Mouse (Mus musculus): ENCODE data around the gene Nr4a2. TPM values are rescaled to one million over a fixed set of nuclear protein-coding genes. Genes with fewer than 3 reads are reported as not detected.

Nr4a2 gene
- 22.2 and 31.9 TPM in 2 replicates for polyA plus RNA-seq (2015; fragmentation: Nextera tagmentation; extraction: Ambion mirVana)

DNA sequence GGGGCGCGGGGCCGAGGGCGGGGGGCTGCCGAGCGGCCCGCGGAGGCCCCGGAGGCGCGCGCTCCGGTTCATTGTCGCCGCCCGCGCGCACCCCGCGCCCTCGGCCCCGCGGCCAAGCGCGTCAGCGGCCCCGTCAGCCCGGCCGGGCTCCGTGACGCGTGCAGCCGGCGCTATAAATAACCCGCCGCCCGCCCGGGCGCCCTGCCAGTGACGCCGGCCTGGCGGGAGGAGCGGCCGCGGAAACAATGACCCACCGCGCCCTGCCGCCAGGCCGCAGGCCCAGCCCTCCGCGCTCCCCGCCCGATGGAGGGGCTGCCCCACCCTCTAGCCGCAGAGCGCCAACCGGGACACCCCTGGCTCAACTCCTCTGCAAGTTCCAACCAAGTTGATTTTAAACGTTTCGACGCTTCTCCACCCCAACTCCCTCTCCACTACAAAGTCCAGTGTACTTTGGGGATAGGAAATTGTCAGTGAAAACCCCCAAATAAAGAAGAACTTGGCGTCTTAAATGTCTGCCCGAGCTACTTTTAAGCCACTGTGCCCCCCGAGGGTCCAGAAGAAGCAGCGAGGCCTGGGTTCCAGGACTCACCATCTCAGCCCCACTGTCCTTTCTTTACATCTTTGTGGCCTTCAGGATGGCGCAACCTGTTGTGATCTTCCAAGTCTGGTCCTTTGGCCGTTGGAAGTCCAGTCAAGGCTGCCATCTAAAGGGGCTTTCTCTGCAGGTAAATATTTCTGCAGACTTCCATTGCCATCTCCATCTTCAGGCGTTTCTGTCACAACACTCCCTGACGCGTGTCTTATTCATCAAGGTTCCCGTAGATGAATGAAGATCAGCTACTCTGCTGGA, at the start of gene Nr4a2:
Gene Nr4a2 (minus strand): TSS at position 13 of the 850 bp plus-strand sequence.
- 6% methylated on average over 69 of the region's 69 CpGs for WGBS
- Histone ChIP-seq H3K4me1 (peaks cover 13% of the 10 kb centered on the region), H3K4me3 (peak within 1 kb of the TSS; percentile 85), H3K4me2 (replicated peaks) (peak within 1 kb of the TSS; percentile 99), H3K9ac (replicated peaks) (peak within 1 kb of the TSS; percentile 86), H3K27ac (replicated peaks) (peak within 1 kb of the TSS; percentile 23; the same call in 1 of the 2 replicates), H3K27me3 (no peaks in the 10 kb centered on the region; the same call in 1 of the 2 replicates), H3K9me3 (no peaks in the 10 kb centered on the region), H3K36me3 (no peaks in the 10 kb centered on the region)
- peak; percentile 91 for ATAC-seq (replicated peaks)

DNA sequence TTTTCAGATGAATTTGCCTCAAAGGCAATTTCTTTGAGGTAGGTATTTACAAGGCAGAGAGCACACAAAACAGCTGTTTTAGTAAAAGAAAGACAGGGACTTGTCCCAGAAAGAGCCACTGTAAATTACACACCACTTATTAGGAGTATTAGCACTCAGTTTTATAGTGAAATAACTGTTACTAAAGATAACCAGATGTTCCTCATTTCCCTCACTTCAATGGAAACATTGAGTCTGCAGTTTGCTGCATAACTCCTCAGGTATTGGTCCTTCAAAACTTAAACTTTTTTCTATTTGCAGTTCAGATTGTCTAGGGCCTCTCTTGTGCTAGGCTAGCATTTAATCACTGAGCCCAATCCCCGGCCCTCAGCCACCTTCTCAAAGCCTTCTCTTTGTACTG, 41.6 kb upstream of the Nr4a2 start:
- H3K4me3 ChIP-seq, result no peak overlapping the region
- no peak overlapping the region for H3K4me2 ChIP-seq (replicated peaks)
- no peaks in the 10 kb centered on the region for H3K36me3 ChIP-seq
- no peak for ATAC-seq (replicated peaks)
- H3K4me1 ChIP-seq, result no peaks in the 10 kb centered on the region
- no peak overlapping the region for H3K27ac ChIP-seq (replicated peaks)
- 79% methylated on average over 1 of the region's 1 CpGs for WGBS
- no peaks in the 10 kb centered on the region for H3K9me3 ChIP-seq
- H3K9ac ChIP-seq (replicated peaks), result no peak overlapping the region
- no peaks in the 10 kb centered on the region for H3K27me3 ChIP-seq

DNA sequence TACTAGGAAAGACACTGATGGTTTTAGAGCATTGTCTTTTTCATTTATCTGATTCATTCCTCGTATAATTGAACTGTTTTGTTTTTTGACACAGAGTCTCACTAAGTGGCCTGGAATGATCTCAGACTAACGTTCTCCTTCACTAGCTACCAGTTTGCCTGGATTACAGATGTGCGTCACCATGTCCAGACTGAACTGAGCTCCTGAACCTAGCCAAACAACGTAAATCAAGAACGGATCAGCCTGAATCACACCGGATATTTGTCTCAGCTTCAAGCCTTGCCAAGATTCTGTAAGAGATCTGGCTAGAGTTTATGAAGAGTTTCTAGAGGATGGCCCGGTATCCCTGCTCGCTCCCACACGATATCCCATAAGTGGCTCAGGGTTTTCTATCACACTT, 33.0 kb upstream of the Nr4a2 start:
- Histone ChIP-seq H3K36me3 (no peaks in the 10 kb centered on the region), H3K9ac (replicated peaks) (no peak overlapping the region), H3K9me3 (no peaks in the 10 kb centered on the region), H3K4me3 (no peak overlapping the region), H3K4me1 (no peaks in the 10 kb centered on the region), H3K27ac (replicated peaks) (no peak overlapping the region), H3K4me2 (replicated peaks) (no peak overlapping the region), H3K27me3 (no peaks in the 10 kb centered on the region)
- no peak for ATAC-seq (replicated peaks)
- WGBS, result 80% methylated on average over 9 of the region's 9 CpGs

DNA sequence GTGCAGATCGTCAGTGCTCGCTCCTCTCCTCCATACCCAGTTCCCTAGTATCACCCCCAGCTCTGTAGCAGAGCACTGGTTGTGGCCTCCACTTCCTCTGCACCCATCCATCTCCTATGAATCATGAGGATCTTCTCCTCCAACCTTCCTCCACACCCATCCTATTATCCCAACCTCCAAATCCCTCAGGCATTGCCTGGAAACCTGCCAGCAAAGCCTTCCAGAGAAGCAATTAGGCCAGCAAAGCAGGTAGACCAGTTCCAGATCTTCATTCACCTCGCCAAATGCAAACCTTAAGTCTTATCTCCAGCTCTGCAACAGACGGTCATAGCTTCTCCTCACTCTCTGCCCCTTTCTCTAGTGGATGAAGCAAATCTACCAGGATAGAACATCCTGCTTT, 26.0 kb upstream of the Nr4a2 start:
- no peaks in the 10 kb centered on the region for H3K36me3 ChIP-seq
- WGBS, result 90% methylated on average over 4 of the region's 4 CpGs
- no peak overlapping the region for H3K9ac ChIP-seq (replicated peaks)
- H3K27ac ChIP-seq (replicated peaks), result no peak overlapping the region
- no peak overlapping the region for H3K4me3 ChIP-seq
- H3K9me3 ChIP-seq, result no peaks in the 10 kb centered on the region
- H3K4me2 ChIP-seq (replicated peaks), result no peak overlapping the region
- ATAC-seq (replicated peaks), result no peak
- no peaks in the 10 kb centered on the region for H3K4me1 ChIP-seq
- no peaks in the 10 kb centered on the region for H3K27me3 ChIP-seq

DNA sequence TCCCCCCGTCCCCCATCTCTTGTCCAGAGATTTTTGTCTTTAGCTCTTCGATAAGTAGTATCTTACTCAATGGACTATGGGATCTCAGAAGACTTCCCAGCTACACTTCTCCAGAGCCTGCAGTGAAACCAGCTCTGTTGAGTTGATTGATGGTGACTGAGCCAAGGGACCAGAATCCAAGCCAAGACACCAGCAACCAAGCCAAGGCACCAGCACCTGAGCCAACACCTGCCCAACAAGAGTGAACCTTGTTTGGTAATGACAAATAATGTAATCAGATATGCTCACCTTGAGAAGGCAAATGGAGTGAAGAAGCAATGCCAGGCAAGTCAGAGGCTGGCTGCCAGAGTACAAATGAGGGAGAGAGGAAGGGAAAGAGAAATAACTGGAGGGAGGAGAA, 24.4 kb upstream of the Nr4a2 start:
- Histone ChIP-seq H3K27ac (replicated peaks) (no peak overlapping the region), H3K4me3 (no peak overlapping the region), H3K36me3 (no peaks in the 10 kb centered on the region), H3K9ac (replicated peaks) (no peak overlapping the region), H3K4me1 (no peaks in the 10 kb centered on the region), H3K27me3 (no peaks in the 10 kb centered on the region), H3K4me2 (replicated peaks) (no peak overlapping the region), H3K9me3 (no peaks in the 10 kb centered on the region)
- WGBS, result 86% methylated on average over 2 of the region's 2 CpGs
- no peak for ATAC-seq (replicated peaks)

DNA sequence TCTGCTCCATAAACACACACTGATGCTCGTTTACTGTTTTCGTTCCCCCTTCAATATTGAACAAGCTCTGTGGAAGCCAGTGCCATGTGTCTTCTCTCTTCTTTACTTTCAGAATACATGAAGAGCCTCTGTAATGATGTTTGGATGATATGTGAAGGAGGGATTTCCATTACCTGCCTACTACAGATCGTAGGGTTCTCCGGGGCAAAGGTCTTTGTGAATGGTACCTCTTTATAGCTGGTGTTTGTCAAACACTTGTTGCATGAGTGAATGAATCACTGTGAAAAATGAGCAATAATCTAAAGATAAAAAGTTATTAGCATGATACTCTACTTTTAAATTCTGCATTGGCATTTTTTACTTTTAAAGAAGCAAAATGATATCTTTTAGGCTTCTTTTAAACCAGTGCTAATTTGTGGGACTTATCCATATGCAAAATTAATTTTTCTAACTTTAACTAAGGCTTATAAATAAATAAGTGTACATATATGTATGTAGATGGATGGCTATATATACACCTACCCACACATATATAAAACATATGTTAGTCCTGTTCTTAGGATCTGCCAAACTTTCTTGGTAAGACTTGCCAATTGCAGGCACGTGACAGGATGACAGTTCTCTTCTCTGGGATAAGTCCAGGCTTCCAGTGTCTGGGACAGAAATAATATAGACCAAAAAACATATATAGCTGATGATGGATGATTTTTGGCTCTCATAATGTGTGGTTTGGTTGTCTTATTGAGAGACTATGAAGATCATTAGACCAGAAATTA, 22.0 kb upstream of the Nr4a2 start:
- Histone ChIP-seq H3K36me3 (no peaks in the 10 kb centered on the region), H3K9ac (replicated peaks) (no peak overlapping the region), H3K27me3 (no peaks in the 10 kb centered on the region), H3K4me1 (no peaks in the 10 kb centered on the region), H3K9me3 (no peaks in the 10 kb centered on the region), H3K4me3 (no peak overlapping the region), H3K4me2 (replicated peaks) (no peak overlapping the region), H3K27ac (replicated peaks) (no peak overlapping the region)
- no peak for ATAC-seq (replicated peaks)
- 88% methylated on average over 5 of the region's 5 CpGs for WGBS

DNA sequence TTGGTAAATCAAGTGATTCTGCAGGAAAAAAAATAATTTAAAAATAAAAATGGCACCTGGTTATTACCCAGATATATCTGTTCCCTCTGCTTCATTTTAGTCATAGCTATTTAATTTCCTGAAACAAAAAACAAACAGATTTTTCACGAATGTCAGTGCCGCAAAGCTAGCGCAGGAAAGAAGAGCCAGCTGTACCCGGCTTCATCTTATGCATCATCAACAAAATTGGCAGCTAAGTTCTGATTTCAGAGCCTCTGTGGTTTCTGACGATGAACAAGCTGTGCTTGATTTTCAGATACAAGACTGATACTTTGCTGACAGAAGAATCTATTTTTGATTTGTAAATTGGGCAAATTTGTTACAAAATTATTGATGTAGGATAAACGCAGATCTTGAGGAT, 14.8 kb upstream of the Nr4a2 start:
- H3K4me2 ChIP-seq (replicated peaks), result no peak overlapping the region
- H3K27ac ChIP-seq (replicated peaks), result peak overlapping the region; percentile 50; the same call in 1 of the 2 replicates
- H3K9ac ChIP-seq (replicated peaks), result no peak overlapping the region
- 76% methylated on average over 6 of the region's 6 CpGs for WGBS
- no peaks in the 10 kb centered on the region for H3K27me3 ChIP-seq
- H3K4me3 ChIP-seq, result no peak overlapping the region
- 0 out of 2 replicates have a peak, but pooled peaks have one; percentile 46 for ATAC-seq (replicated peaks)
- H3K4me1 ChIP-seq, result no peaks in the 10 kb centered on the region
- no peaks in the 10 kb centered on the region for H3K9me3 ChIP-seq
- H3K36me3 ChIP-seq, result no peaks in the 10 kb centered on the region

DNA sequence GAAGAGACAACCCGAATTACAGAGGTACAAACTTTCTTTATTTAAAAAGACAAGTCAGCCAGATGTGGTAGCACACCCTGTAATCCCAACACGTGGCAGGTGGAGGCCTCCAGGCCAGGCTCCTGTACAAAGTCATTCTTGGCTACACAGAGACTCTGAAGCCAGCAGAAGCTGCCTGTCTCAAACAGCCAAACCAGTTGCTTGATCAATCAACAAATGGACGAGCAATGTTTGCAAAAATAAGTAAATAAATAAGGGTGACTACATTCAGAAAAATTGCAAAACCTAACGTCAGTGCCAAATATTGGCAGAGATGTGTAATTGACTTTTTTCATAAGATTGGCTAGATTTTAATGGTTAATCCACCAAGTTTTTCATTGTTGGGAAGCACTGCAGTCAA, 3.7 kb upstream of the Nr4a2 start:
- H3K9ac ChIP-seq (replicated peaks), result no peak overlapping the region
- 77% methylated on average over 4 of the region's 4 CpGs for WGBS
- H3K36me3 ChIP-seq, result no peaks in the 10 kb centered on the region
- H3K4me2 ChIP-seq (replicated peaks), result no peak overlapping the region
- H3K4me1 ChIP-seq, result peaks cover 13% of the 10 kb centered on the region
- H3K9me3 ChIP-seq, result no peaks in the 10 kb centered on the region
- ATAC-seq (replicated peaks), result no peak
- H3K27ac ChIP-seq (replicated peaks), result no peak overlapping the region
- H3K4me3 ChIP-seq, result no peak overlapping the region
- no peaks in the 10 kb centered on the region; the same call in 1 of the 2 replicates for H3K27me3 ChIP-seq

DNA sequence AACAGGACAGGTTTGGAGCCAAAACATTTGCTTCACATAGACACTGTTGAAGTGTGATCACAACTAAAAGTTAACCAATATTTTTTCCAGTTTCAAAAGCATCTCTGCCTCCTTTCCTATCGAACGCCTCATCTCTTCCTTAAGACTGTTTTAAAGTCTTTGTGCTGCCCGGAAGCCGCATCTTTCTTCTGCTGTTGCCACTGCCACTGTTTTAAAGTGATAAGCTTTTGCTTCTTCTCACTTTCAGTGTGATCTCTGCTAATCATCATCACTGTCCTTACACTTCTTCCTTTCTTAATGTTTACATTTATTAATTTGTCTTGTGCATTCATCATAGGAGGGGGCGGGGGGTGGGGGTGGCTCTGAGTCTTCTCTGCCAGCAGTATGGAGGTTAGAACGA, 2.1 kb upstream of the Nr4a2 start:
- H3K4me3 ChIP-seq, result no peak overlapping the region
- no peak overlapping the region for H3K9ac ChIP-seq (replicated peaks)
- H3K27me3 ChIP-seq, result no peaks in the 10 kb centered on the region; the same call in 1 of the 2 replicates
- no peak overlapping the region for H3K27ac ChIP-seq (replicated peaks)
- no peak for ATAC-seq (replicated peaks)
- H3K36me3 ChIP-seq, result no peaks in the 10 kb centered on the region
- no peaks in the 10 kb centered on the region for H3K9me3 ChIP-seq
- peaks cover 13% of the 10 kb centered on the region for H3K4me1 ChIP-seq
- WGBS, result 86% methylated on average over 6 of the region's 6 CpGs
- no peak overlapping the region for H3K4me2 ChIP-seq (replicated peaks)

DNA sequence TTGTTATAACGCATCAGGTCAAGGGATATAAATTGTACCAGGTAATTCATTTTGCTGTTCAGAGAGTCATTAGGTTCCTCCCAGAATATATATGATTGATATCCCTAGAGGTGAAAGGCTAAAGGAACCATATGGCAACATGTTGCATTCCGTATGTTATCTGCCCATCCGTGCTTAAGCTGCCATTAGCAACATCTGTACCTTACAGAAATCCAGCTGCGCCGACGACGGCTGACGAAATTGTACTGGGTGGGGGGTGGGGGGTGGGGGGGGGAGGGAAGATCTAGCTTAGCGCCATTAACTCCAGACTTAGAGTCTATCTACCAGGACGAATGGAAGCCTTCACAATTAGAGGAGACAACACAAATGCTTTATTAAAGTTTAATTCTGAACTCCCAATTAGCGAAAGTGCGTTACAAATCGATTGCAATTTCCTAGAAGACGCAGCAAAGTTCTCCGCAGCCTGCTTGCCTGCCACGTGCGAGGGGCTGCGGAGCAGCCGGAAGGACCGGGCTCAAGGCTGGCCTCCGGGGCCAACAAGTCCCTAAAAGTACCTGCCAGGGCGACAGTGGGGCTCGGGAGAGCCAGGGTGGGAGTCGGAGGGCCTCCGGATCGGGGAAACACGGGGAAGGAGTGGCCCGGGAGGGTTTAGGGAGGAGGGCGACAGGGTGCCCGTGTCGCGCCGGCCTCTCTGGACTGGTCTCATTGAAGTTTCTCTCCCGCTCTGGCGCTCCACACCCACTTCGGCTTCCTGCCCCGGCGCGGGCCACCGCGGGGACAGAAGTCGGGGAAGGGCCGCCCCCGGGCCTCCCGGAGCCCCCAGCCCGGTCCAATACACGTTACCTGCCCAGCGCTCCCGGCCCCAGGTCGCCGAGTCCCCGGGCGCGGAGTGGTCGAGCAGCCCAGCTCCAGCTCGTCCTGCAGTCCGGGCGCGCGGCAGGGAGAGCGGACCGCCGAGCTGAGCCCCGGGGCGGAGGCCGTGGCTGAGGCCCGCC, 520 bp downstream of the Nr4a2 start:
- ATAC-seq (replicated peaks), result peak; percentile 88
- Histone ChIP-seq H3K27ac (replicated peaks) (peak overlapping the region; percentile 23; the same call in 1 of the 2 replicates), H3K4me1 (peaks cover 13% of the 10 kb centered on the region), H3K27me3 (no peaks in the 10 kb centered on the region; the same call in 1 of the 2 replicates), H3K4me3 (peak overlapping the region; percentile 85), H3K9ac (replicated peaks) (peak overlapping the region; percentile 86), H3K9me3 (no peaks in the 10 kb centered on the region), H3K4me2 (replicated peaks) (peak overlapping the region; percentile 99), H3K36me3 (no peaks in the 10 kb centered on the region)
- WGBS, result under 1% methylated on average over 66 of the region's 67 CpGs

DNA sequence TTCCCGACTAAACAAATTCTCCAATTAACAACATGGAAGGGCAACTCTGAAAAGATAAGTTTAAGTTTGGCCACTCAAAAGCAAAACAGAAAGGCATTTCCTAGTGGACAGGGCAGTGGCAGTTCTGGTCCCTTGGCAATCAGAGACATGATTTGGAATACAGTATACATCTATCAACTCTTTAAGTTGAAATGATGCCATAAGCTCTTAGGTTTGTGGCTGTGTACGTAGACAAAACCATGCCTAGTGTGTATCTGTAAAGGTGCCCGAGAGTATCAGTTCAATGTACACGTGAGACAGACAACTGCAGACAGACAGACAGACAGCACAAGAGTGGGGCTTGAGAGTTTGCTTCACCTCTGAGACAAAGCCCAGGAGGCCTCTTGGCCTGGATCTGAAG, 2.7 kb downstream of the Nr4a2 start:
- Histone ChIP-seq H3K9me3 (no peaks in the 10 kb centered on the region), H3K4me2 (replicated peaks) (no peak overlapping the region), H3K27ac (replicated peaks) (no peak overlapping the region), H3K4me3 (no peak overlapping the region), H3K27me3 (no peaks in the 10 kb centered on the region; the same call in 1 of the 2 replicates), H3K36me3 (no peaks in the 10 kb centered on the region), H3K4me1 (peaks cover 28% of the 10 kb centered on the region), H3K9ac (replicated peaks) (no peak overlapping the region)
- no peak for ATAC-seq (replicated peaks)
- WGBS, result 83% methylated on average over 4 of the region's 4 CpGs

Measured in forebrain, embryonic 15.5 days (tissue).